Comparison of ENCODE assay signal across 11 mouse cellular contexts in the genomic region with DNA sequence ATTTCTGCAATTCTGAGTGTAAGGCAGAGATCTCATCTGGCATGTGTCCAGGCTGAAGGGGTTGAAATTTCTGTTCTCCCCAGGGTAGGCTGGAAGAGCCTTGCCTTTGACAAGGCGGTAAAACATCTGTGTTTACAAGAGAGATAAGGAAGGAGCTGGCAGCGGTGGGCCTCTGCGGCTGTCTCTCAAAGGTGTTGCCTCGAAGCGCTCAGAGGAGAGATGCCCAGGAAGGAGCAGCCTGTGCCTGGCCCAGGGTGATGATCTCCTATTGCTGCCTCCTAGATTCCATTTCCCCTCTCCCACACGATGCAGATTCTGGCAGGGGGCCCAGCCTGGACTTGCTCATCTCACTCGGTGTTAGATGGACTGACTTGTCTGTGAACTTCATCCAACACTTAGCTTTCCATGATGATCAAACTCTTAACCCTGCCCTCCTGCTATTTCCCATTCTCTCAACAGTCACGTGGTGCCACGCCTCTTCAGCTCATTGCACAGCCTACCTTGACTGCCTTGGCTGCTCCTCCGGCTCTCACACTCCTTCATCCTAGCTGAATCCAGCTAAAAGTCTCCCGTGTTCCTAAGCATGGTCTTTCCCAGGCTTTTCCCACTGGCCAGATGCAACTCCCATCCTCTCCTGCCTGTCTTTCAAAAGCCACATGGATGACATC. TPM values are rescaled to one million over a fixed set of nuclear protein-coding genes. Genes with fewer than 3 reads are reported as not detected.
DNase-seq lines count a peak whose midpoint lies in the region; ATAC-seq and TF ChIP-seq lines count a peak whose summit lies in the region.
"Had no signal": no experiment of that assay in that cellular context is flagged by ENCODE, and none has a peak within 500 bp of the region (broad histone marks: within the 10 kb centered on the region; RNA-seq: fewer than 3 reads in every experiment).

No protein-coding gene starts in this region.

- WGBS in liver, postnatal 0 days (ENCODE audit: insufficient replicate concordance) = 28% methylated on average over 11 of the region's 11 CpGs
- whole genome bisulfite sequencing in stomach, postnatal 0 days = 17% methylated on average over 11 of the region's 11 CpGs
- WGBS in hindbrain, postnatal 0 days = 53% methylated on average over 11 of the region's 11 CpGs
- 68% methylated on average over 11 of the region's 11 CpGs for WGBS in cerebellum, adult 2 months

- no peak overlapping the region for H3K27ac ChIP-seq in liver, postnatal 0 days (ENCODE audit: low read depth)
- H3K27ac ChIP-seq in stomach, postnatal 0 days (replicated peaks) = no peak overlapping the region
- no peak overlapping the region for H3K27ac ChIP-seq in hindbrain, postnatal 0 days
- no peak overlapping the region for H3K27ac ChIP-seq in cerebellum, adult 2 months (ENCODE audit: insufficient read depth, low read length)
- H3K27ac ChIP-seq: embryonic facial prominence, embryonic 12.5 days; macrophage had no signal

- no peak overlapping the region for H3K9ac ChIP-seq in liver, postnatal 0 days (replicated peaks)
- no peak overlapping the region for H3K9ac ChIP-seq in stomach, postnatal 0 days (ENCODE audit: low read length)
- no peak overlapping the region for H3K9ac ChIP-seq in hindbrain, postnatal 0 days (replicated peaks; ENCODE audit: low read length)
- H3K9ac ChIP-seq: embryonic facial prominence, embryonic 12.5 days had no signal

- H3K36me3 ChIP-seq in liver, postnatal 0 days (replicated peaks; ENCODE audit: insufficient read depth, low read length) = no peaks in the 10 kb centered on the region
- no peaks in the 10 kb centered on the region for H3K36me3 ChIP-seq in stomach, postnatal 0 days (ENCODE audit: control insufficient read depth, insufficient read depth, low read length)
- H3K36me3 ChIP-seq in hindbrain, postnatal 0 days (ENCODE audit: insufficient read depth, low read length) = no peaks in the 10 kb centered on the region
- H3K36me3 ChIP-seq: embryonic facial prominence, embryonic 12.5 days had no signal

- no peak; the same call in 1 of the 2 replicates for ATAC-seq in liver, postnatal 0 days
- peak; percentile 53 for ATAC-seq in stomach, postnatal 0 days (ENCODE audit: low FRiP score, low TSS enrichment)
- ATAC-seq in hindbrain, postnatal 0 days = no peak
- ATAC-seq in megakaryocyte, adult 5-6 weeks (ENCODE audit: poor library complexity, severe bottlenecking) = no peak

- H3K4me1 ChIP-seq in liver, postnatal 0 days (ENCODE audit: insufficient read depth) = peaks cover 18% of the 10 kb centered on the region
- H3K4me1 ChIP-seq in stomach, postnatal 0 days (replicated peaks; ENCODE audit: control insufficient read depth, insufficient read depth) = peaks cover 12% of the 10 kb centered on the region; the same call in 1 of the 2 replicates
- H3K4me1 ChIP-seq in hindbrain, postnatal 0 days (ENCODE audit: insufficient read depth, low read length) = peaks cover 30% of the 10 kb centered on the region
- peaks cover 19% of the 10 kb centered on the region for H3K4me1 ChIP-seq in cerebellum, adult 2 months (ENCODE audit: control insufficient read depth, insufficient read depth, low read length)

- no peak overlapping the region for H3K4me3 ChIP-seq in liver, postnatal 0 days (ENCODE audit: low read depth, low read length)
- no peak overlapping the region for H3K4me3 ChIP-seq in stomach, postnatal 0 days (ENCODE audit: low read depth, low read length)
- no peak overlapping the region for H3K4me3 ChIP-seq in hindbrain, postnatal 0 days (ENCODE audit: low read length)
- no peak overlapping the region for H3K4me3 ChIP-seq in cerebellum, adult 2 months (replicated peaks; ENCODE audit: insufficient read depth, low read depth, low read length)
- H3K4me3 ChIP-seq: embryonic facial prominence, embryonic 12.5 days had no signal

- DNase-seq in liver = peak; percentile 48
- DNase-seq in liver, postnatal 0 days = no peak
- peak; percentile 63 for DNase-seq in adrenal gland, postnatal 25 days
- DNase-seq in heart, postnatal 4 days = peak; percentile 72
- peak; percentile 55 for DNase-seq in stomach, postnatal 0 days (ENCODE audit: low spot score)
- no peak for DNase-seq in hindbrain, postnatal 0 days (ENCODE audit: low spot score)
- no peak for DNase-seq in cerebellum, adult 2 months

- no peak for TF ChIP-seq CTCF in liver, postnatal 0 days (IDR thresholded peaks at IDR 0.05; ENCODE audit: low read depth)
- TF ChIP-seq CTCF in stomach, postnatal 0 days (IDR thresholded peaks at IDR 0.05; ENCODE audit: low read depth) = no peak
- TF ChIP-seq CTCF in hindbrain, postnatal 0 days (IDR thresholded peaks at IDR 0.05; ENCODE audit: low read depth) = no peak
- no peak for TF ChIP-seq CTCF in cerebellum, adult 2 months (IDR thresholded peaks at IDR 0.05; ENCODE audit: borderline replicate concordance, insufficient read depth, low read depth, low read length)

- H3K4me2 ChIP-seq in liver, postnatal 0 days (ENCODE audit: low read depth, low read length) = no peak overlapping the region
- H3K4me2 ChIP-seq in stomach, postnatal 0 days (replicated peaks; ENCODE audit: low read depth) = no peak overlapping the region
- H3K4me2 ChIP-seq in hindbrain, postnatal 0 days (ENCODE audit: low read depth, low read length) = no peak overlapping the region
- H3K4me2 ChIP-seq: embryonic facial prominence, embryonic 12.5 days had no signal

- no peak for TF ChIP-seq POLR2A in cerebellum, adult 2 months (IDR thresholded peaks at IDR 0.05; ENCODE audit: borderline replicate concordance, insufficient read depth, low read length)

- no peaks in the 10 kb centered on the region for H3K9me3 ChIP-seq in liver, postnatal 0 days (ENCODE audit: low read length)
- H3K9me3 ChIP-seq in stomach, postnatal 0 days (ENCODE audit: control insufficient read depth, low read length) = no peaks in the 10 kb centered on the region
- H3K9me3 ChIP-seq in hindbrain, postnatal 0 days (ENCODE audit: low read length) = no peaks in the 10 kb centered on the region
- H3K9me3 ChIP-seq: embryonic facial prominence, embryonic 12.5 days had no signal

- no peak for TF ChIP-seq EP300 in liver, postnatal 0 days (IDR thresholded peaks at IDR 0.05; ENCODE audit: low read depth)
- TF ChIP-seq EP300 in stomach, postnatal 0 days (optimal IDR thresholded peaks at IDR 0.05) = no peak

- peaks cover 26% of the 10 kb centered on the region for H3K27me3 ChIP-seq in liver, postnatal 0 days (ENCODE audit: insufficient read depth, low read length)
- H3K27me3 ChIP-seq in stomach, postnatal 0 days (ENCODE audit: control insufficient read depth, insufficient read depth, low read length) = no peaks in the 10 kb centered on the region
- H3K27me3 ChIP-seq in hindbrain, postnatal 0 days (ENCODE audit: insufficient read depth, low read length) = peaks cover 8% of the 10 kb centered on the region; the same call in 1 of the 2 replicates
- no peaks in the 10 kb centered on the region; the same call in 1 of the 2 replicates for H3K27me3 ChIP-seq in cerebellum, adult 2 months (ENCODE audit: control insufficient read depth, insufficient read depth, low read length)

RNA-seq across cellular contexts. Expression of gene Aldh1b1, which starts 30.8 kb away (rescaled TPM):
- 91.5 and 96.4 TPM in 2 replicates for polyA plus RNA-seq in liver, postnatal 0 days (2015; fragmentation: Nextera tagmentation; extraction: Ambion mirVana)
- total RNA-seq in adrenal gland, postnatal 25 days (2021) = 32.9 and 42.0 TPM in 2 replicates
- 10 to 100 TPM; 84.2 to 91.4 TPM for total RNA-seq in heart, postnatal 4 days (2021)
- 6.8 and 7.5 TPM in 2 replicates for polyA plus RNA-seq in stomach, postnatal 0 days (2015; fragmentation: Nextera tagmentation; extraction: Ambion mirVana)
- total RNA-seq in hindbrain, postnatal 0 days (2014; rRNA removed) = 23.0 and 24.4 TPM in 2 replicates
- 18.8 TPM in 2 replicates for polyA plus RNA-seq in hindbrain, postnatal 0 days (2015; fragmentation: Nextera tagmentation; extraction: Ambion mirVana)
- polyA plus RNA-seq in cerebellum, adult 2 months (2012; rRNA removed) = 2.7 and 2.8 TPM in 2 replicates
- 10.4 and 11.6 TPM in 2 replicates for total RNA-seq in megakaryocyte, adult 5-6 weeks (2015)
- 36.2 and 41.9 TPM in 2 replicates for total RNA-seq in megakaryocyte, adult 5-6 weeks (2017)

RNA-seq across cellular contexts. Expression of gene Igfbpl1, which starts 58.7 kb away (rescaled TPM):
- not detected in 2 replicates for polyA plus RNA-seq in liver, postnatal 0 days (2015; fragmentation: Nextera tagmentation; extraction: Ambion mirVana)
- not detected in 2 replicates for total RNA-seq in adrenal gland, postnatal 25 days (2021)
- 1 to 10 TPM; 7.3 to 7.5 TPM for total RNA-seq in heart, postnatal 4 days (2021)
- 0.08 and 0.17 TPM in 2 replicates for polyA plus RNA-seq in stomach, postnatal 0 days (2015; fragmentation: Nextera tagmentation; extraction: Ambion mirVana)
- 86.1 and 103 TPM in 2 replicates for total RNA-seq in hindbrain, postnatal 0 days (2014; rRNA removed)
- 20.3 and 22.2 TPM in 2 replicates for polyA plus RNA-seq in hindbrain, postnatal 0 days (2015; fragmentation: Nextera tagmentation; extraction: Ambion mirVana)
- 0.38 and 0.51 TPM in 2 replicates for polyA plus RNA-seq in cerebellum, adult 2 months (2012; rRNA removed)
- total RNA-seq in megakaryocyte, adult 5-6 weeks (2015) = not detected in 2 replicates
- not detected in 2 replicates for total RNA-seq in megakaryocyte, adult 5-6 weeks (2017)
- polyA plus RNA-seq: macrophage; spleen, adult 2 months had no signal

Comparison
In these comparisons a context has a peak if more than half of its experiments do, and no peak if none do; other contexts are left out.
1. DNase-seq: peak in liver (single experiment), adrenal gland, postnatal 25 days (single experiment), heart, postnatal 4 days (single experiment) and stomach, postnatal 0 days (single experiment); none in liver, postnatal 0 days (single experiment), hindbrain, postnatal 0 days (single experiment) and cerebellum, adult 2 months (0 of 2).
2. RNA of gene Igfbpl1, which starts 58.7 kb away (total RNA-seq): 86.1 to 103 TPM in hindbrain, postnatal 0 days; 7.3 to 7.5 TPM in heart, postnatal 4 days, not detected in adrenal gland, postnatal 25 days and not detected in megakaryocyte, adult 5-6 weeks; every median in the first group is over 10 times any median in the second.